Mouse (Mus musculus) erythroblast, embryonic 14.5 days (primary cell): ENCODE results near the gene Zfp786.

Experiments
- GATA1 ChIP-seq: IDR thresholded peaks from 2 replicates; pipeline ENCODE4 v1.6.1; 2012; ENCODE audit warnings: low read length, inconsistent platforms, mixed read lengths
- TAL1 ChIP-seq: IDR thresholded peaks from 3 replicates; pipeline ENCODE4 v1.6.1; 2012; ENCODE audit warnings: low read length, inconsistent platforms, mixed read lengths

DNA sequence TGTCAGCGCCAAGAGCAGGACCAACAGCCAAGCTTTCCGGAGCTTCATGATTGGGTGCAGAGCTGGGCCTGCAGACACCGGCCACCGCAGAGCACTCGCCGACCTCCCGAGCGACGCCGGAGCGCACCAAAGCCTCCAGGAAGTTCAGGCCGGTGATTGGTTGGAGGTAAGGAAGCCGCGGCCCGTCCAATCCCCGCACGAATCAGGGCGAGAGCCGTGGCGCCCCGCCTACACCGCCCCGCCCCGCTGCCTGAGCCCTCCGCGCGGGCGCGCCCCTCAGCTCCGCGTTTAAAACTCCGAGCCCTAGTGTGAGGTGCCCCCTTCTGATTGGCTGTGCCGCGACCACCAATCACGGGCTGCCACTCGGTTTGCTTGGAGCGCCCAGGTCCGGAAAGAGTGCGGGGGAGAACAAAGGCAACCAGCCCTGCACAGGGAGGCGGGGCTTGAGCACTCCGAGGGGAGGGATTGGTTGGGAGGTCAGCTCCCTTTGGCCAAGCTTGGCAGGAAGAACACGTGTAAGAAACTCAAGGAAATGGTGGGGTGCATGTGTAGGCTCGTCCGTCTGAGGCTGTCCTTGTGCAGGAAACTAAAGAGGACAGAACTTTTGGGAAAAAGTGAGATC is 17.3 kb downstream of the Zfp786 start, which contains the start of gene Pdia4:
- TF ChIP-seq GATA1 = no peak
- TF ChIP-seq TAL1 = no peak
